Mouse (Mus musculus): Measurements from ENCODE around the gene Spef1. TPM values are rescaled to one million over a fixed set of nuclear protein-coding genes. Genes with fewer than 3 reads are reported as not detected.

Gene Spef1
- polyA plus RNA-seq, 1 experiment: not detected

DNA sequence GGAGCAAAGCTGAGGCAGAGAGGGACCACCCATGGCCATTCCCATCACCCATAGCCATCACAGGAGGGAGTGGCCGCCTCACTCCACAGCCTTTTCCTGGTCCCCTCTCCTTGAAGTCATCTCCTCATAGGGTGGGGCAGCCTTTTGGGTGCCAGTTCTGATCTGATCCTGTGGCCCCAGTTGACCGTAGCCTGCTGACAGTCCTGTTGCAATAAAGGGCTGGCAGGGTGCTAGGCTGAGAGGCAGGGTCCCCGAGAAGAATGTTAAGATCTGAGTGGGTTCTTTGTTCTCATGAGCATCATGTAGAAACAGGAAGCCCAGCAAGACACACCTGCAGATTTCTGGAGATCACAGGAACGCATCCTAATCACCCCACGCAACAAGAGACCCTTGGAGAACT is 58.9 kb downstream of the Spef1 start:
- 95% methylated on average over 5 of the region's 5 CpGs for WGBS
- Histone ChIP-seq H3K27ac (ENCODE audit: insufficient read depth, low read depth, low read length) (no peak overlapping the region), H3K4me1 (ENCODE audit: control insufficient read depth, insufficient read depth, low read length) (peaks cover 13% of the 10 kb centered on the region), H3K4me3 (ENCODE audit: insufficient read depth, low read depth, low read length) (no peak overlapping the region)
- TF ChIP-seq POLR2A (IDR thresholded peaks at IDR 0.05; ENCODE audit: insufficient read depth, low read depth, low read length) (no peak), CTCF (IDR thresholded peaks at IDR 0.05; ENCODE audit: insufficient read depth, low read depth, low read length) (no peak)

DNA sequence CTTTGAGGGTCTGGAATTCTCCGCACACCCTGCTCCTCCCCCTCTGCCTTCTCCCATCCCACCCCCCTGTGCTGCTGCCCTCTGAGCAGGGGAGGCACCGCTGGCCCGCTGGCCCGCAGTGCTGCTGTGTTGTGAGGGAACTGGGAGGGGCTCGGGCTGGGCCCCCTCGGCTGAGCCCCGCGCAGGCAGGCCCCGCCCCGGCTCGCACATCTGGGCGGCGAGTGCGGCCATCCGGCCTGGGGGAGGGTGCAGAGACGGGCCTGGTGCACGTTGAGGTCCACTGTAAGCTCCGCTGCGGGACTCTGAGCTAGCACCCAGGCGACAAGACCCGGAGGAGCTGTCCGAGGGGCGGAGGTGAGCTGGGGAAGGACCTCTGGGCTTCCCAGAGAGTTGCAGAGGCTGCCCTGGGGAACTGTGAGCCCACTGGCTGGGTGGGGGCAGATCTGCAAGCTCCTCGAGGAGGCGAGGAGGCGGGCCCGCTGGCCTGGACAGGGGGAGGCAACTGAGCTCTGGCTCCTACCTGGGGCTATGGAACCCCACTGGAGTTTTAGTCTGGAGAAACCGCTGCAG is 59.8 kb downstream of the Spef1 start, which contains the start of gene Hspa12b:
Hspa12b (plus strand) TSS at position 120 of the 570 bp plus-strand sequence.
- Histone ChIP-seq H3K27ac (ENCODE audit: insufficient read depth, low read depth, low read length) (no peak within 1 kb of the TSS), H3K4me3 (ENCODE audit: insufficient read depth, low read depth, low read length) (peak within 1 kb of the TSS; percentile 40), H3K4me1 (ENCODE audit: control insufficient read depth, insufficient read depth, low read length) (peaks cover 13% of the 10 kb centered on the region)
- WGBS: 9% methylated on average over 28 of the region's 28 CpGs
- TF ChIP-seq CTCF (IDR thresholded peaks at IDR 0.05; ENCODE audit: insufficient read depth, low read depth, low read length) (no peak), POLR2A (IDR thresholded peaks at IDR 0.05; ENCODE audit: insufficient read depth, low read depth, low read length) (no peak)

DNA sequence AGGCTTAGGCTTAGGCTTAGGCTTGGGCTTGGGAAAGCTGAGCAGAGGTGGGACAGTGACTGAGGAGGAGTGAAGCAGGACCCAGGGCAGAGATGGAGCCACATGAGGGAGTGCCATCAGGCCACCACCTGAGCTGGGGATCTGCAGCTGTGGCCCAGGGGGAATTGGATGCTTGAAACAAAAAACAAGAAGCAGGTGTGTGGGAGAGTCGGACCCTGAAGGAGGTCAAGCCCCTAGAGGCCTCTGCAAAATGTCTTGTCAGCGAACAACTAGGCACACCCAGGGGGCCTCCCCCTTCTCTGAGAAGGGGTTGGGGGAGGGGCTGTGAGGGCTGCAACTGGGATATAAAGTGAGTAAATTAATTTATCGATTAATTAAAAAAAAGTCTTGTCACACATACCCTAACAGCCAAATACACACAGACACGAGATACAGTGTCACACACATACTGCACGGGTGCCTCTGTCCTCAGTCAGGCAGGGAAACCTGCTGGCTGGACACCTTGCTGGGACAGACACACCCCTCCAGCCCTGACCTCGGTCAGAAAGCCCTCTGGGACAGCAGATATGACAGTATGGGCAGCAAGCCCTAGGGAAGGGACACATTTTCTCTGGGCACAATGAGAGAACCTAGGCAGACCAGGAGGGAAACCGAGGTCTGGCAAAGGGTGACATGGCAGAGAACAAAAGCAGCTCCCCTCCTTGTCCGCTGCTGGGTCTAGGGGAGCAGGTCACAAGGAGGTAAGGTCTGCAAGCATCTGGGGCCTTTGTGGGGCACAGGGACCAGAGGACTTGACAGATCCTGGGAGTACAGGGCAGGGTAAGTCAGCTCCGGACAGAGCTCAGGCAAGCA is 60.9 kb downstream of the Spef1 start:
- TF ChIP-seq POLR2A (IDR thresholded peaks at IDR 0.05; ENCODE audit: insufficient read depth, low read depth, low read length) (no peak), CTCF (IDR thresholded peaks at IDR 0.05; ENCODE audit: insufficient read depth, low read depth, low read length) (no peak)
- WGBS: 75% methylated on average over 9 of the region's 9 CpGs

DNA sequence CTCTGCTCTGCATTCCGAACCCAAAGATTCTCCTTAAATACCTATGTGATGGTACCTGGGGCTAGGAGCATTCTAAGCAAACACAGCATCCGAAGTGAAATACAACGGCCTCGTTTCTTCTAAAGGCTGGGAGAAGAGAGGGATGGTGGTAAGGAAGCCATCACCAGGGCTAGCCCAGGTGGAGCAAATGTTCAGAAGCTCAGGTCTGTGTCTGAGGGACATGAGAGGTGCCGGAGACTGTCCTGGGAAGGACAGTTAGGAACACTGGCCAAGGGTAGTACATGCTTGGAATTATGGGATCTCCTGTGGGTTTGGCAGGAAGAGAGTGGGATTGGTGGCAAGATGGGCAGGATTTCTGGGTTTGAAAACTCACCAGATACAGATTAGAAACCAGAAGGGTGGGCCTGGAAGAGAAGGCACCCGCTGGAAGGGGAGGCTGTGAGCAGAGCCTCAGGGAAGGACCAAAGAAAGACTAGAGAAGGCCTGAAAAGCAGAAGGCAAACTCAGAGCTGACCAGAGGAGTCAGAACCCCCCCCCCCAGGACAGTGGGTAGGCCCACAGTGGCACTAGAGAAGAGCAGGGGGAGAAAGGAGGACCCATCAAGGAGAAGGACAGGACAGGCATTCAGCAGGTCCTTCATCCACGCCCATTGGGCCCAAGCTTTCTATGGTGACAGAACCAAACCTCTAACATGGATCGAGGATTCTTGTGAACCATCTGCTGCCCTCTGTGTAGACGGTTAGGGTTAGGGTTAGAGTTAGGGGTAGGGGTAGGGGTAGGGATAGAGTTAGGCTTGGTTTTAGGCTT is 61.7 kb downstream of the Spef1 start:
- 97% methylated on average over 9 of the region's 9 CpGs for WGBS
- TF ChIP-seq POLR2A (IDR thresholded peaks at IDR 0.05; ENCODE audit: insufficient read depth, low read depth, low read length) (no peak), CTCF (IDR thresholded peaks at IDR 0.05; ENCODE audit: insufficient read depth, low read depth, low read length) (no peak)
- no peak overlapping the region for H3K4me3 ChIP-seq (ENCODE audit: insufficient read depth, low read depth, low read length)

More for the DNA sequence above, 60.9 kb downstream of the Spef1 start:
- Histone ChIP-seq H3K4me3 (ENCODE audit: insufficient read depth, low read depth, low read length) (no peak overlapping the region), H3K27ac (ENCODE audit: insufficient read depth, low read depth, low read length) (no peak overlapping the region), H3K4me1 (ENCODE audit: control insufficient read depth, insufficient read depth, low read length) (peaks cover 13% of the 10 kb centered on the region)

DNA sequence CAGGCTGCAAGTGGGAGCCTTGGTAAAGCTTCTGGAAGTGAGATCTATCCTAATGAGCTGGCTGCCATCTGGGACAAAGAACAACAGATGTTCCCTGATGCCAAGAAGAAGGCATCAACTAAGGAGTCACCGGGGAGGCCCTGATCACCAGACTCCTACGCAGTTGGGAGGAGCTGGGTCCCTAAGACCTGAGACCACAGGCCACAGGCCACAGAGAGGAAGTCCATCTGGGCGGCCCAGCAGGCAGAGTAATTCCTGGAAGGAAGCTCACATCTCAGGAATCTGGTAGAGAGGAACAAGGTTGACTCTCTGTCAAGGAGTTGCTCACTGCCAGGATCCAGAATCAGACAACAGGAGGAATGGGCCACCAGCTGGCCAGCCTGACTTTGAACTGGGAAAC is 62.9 kb downstream of the Spef1 start:
- peaks cover 13% of the 10 kb centered on the region for H3K4me1 ChIP-seq (ENCODE audit: control insufficient read depth, insufficient read depth, low read length)
- no peak overlapping the region for H3K27ac ChIP-seq (ENCODE audit: insufficient read depth, low read depth, low read length)
- WGBS: 73% methylated on average over 3 of the region's 3 CpGs
- TF ChIP-seq POLR2A (IDR thresholded peaks at IDR 0.05; ENCODE audit: insufficient read depth, low read depth, low read length): no peak
- TF ChIP-seq CTCF (IDR thresholded peaks at IDR 0.05; ENCODE audit: insufficient read depth, low read depth, low read length): no peak
- no peak overlapping the region for H3K4me3 ChIP-seq (ENCODE audit: insufficient read depth, low read depth, low read length)

More for the DNA sequence above, 61.7 kb downstream of the Spef1 start:
- H3K27ac ChIP-seq (ENCODE audit: insufficient read depth, low read depth, low read length): no peak overlapping the region
- peaks cover 13% of the 10 kb centered on the region for H3K4me1 ChIP-seq (ENCODE audit: control insufficient read depth, insufficient read depth, low read length)

Other genes starting within 250 kb of the Spef1 start
- not detected in 2 replicates for gene Gfra4, start 144.2 kb downstream of the Spef1 start, polyA plus RNA-seq (2012; ENCODE audit: insufficient read depth, insufficient read length, low replicate concordance, missing spikeins)
- not detected in 2 replicates for gene Adam33, start 123.5 kb downstream of the Spef1 start, polyA plus RNA-seq (2012; ENCODE audit: insufficient read depth, insufficient read length, low replicate concordance, missing spikeins)
- gene Siglec1, start 100.5 kb downstream of the Spef1 start, polyA plus RNA-seq (2012; ENCODE audit: insufficient read depth, insufficient read length, low replicate concordance, missing spikeins): not detected in 2 replicates
- gene Hspa12b, start 60.0 kb downstream of the Spef1 start, polyA plus RNA-seq (2012; ENCODE audit: insufficient read depth, insufficient read length, low replicate concordance, missing spikeins): not detected in 2 replicates
- not detected in 2 replicates for gene Gm11037, start 53.8 kb downstream of the Spef1 start, polyA plus RNA-seq (2012; ENCODE audit: insufficient read depth, insufficient read length, low replicate concordance, missing spikeins)
- not detected in 2 replicates for gene 1700037H04Rik, start 27.2 kb downstream of the Spef1 start, polyA plus RNA-seq (2012; ENCODE audit: insufficient read depth, insufficient read length, low replicate concordance, missing spikeins)
- not detected in 2 replicates for gene Cenpb, start 7.2 kb downstream of the Spef1 start, polyA plus RNA-seq (2012; ENCODE audit: insufficient read depth, insufficient read length, low replicate concordance, missing spikeins)
- not detected in 2 replicates for gene Cdc25b, start 333 bp downstream of the Spef1 start, polyA plus RNA-seq (2012; ENCODE audit: insufficient read depth, insufficient read length, low replicate concordance, missing spikeins)
- gene Ap5s1, start 19.8 kb upstream of the Spef1 start, polyA plus RNA-seq (2012; ENCODE audit: insufficient read depth, insufficient read length, low replicate concordance, missing spikeins): not detected in 2 replicates
- not detected in 2 replicates for gene Mavs, start 46.8 kb upstream of the Spef1 start, polyA plus RNA-seq (2012; ENCODE audit: insufficient read depth, insufficient read length, low replicate concordance, missing spikeins)
- gene Pank2, start 75.2 kb upstream of the Spef1 start, polyA plus RNA-seq (2012; ENCODE audit: insufficient read depth, insufficient read length, low replicate concordance, missing spikeins): not detected in 2 replicates
- gene Rnf24, start 165.6 kb upstream of the Spef1 start, polyA plus RNA-seq (2012; ENCODE audit: insufficient read depth, insufficient read length, low replicate concordance, missing spikeins): not detected in 2 replicates

Measured in olfactory bulb, adult 2 months (tissue).